Mouse (Mus musculus) testis, adult 10 weeks (tissue): ENCODE data around the gene Bche. TPM values are rescaled to one million over a fixed set of nuclear protein-coding genes. Genes with fewer than 3 reads are reported as not detected.

ENCODE experiments used
- polyA plus RNA-seq: library from polyadenylated mRNA; stranded (reverse); fragments of 350-450 nt; fragmentation: Illumina TruSeq; extraction: RNeasy Lipid Tissue Mini Kit (QIAGEN cat#74804); gene quantifications from one replicate; pipeline ENCODE4 v1.2.3, GENCODE M21; 2014; ENCODE audit warnings: low read depth, low replicate concordance

Gene Bche
- 1.9 TPM for polyA plus RNA-seq

DNA sequence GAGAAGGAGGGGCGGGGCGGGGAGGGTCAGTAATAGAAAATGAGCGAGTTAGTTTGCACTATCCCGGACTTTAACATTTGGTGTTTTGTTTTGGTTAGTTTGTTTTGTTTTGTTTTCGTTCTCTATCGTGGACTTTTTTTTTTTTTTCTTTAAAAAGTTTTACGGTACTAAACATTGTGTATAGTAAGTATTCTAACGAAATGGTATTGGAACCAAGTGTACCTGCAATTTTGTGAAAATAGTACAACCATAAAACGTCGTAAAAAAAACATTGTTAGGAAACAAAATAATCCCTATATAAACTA is at the start of gene Bche:
TSS of gene Bche (minus strand) at position 6 of the 305 bp plus-strand sequence.

